Mouse (Mus musculus): ENCODE results near the gene Pgm2l1. TPM values are rescaled to one million over a fixed set of nuclear protein-coding genes. Genes with fewer than 3 reads are reported as not detected.

Pgm2l1 gene
- polyA plus RNA-seq, 1 experiment from 2014 or later: 1.5 TPM

DNA sequence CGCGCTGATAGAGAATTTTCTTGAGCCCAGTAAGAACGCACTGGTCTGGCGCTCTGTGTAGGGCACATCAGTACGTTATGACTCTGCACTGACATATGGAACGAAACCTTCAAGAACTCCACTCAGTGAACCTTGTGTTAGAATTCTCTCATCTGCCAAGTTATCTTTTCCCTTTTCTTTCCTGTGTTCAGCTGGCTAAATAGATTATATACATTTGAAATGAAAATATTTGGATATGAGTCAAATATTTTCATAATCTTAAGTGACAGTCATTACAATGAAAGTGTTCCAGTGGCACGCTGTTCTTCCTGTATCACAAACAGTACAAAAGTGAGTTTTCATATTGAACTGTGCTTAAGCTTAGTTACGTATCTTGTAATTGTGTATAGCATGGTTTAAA, 45.2 kb downstream of the Pgm2l1 start:
- WGBS: 84% methylated on average over 8 of the region's 8 CpGs

DNA sequence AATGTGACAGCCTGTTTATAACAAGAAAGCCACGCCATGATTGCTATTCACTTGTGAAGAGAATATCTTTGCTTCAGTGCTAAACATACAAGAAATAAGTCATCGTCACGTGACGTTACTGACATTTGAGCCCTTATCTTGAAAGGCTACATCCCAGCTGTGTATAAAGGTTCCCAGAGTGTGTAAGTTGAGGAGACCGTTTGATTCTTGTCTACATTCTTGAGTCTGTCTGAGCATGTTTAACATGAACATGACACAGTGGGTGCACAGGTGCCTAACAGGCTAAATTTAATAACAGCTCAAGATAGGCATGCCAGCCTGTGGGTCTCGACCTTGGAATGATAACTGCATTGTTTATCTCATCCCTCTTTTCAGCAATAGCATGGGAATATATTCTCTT, 47.3 kb downstream of the Pgm2l1 start:
- Histone ChIP-seq H3K9ac (ENCODE audit: low read length) (no peak overlapping the region), H3K4me3 (ENCODE audit: low read length) (no peak overlapping the region), H3K27me3 (ENCODE audit: control insufficient read depth, insufficient read depth, low read length) (no peaks in the 10 kb centered on the region), H3K9me3 (replicated peaks; ENCODE audit: control insufficient read depth, low read length) (no peaks in the 10 kb centered on the region), H3K27ac (ENCODE audit: low read length) (no peak overlapping the region), H3K4me1 (ENCODE audit: control insufficient read depth, insufficient read depth, low read length) (peaks cover 4% of the 10 kb centered on the region; the same call in 1 of the 2 replicates), H3K36me3 (ENCODE audit: control insufficient read depth, insufficient read depth) (no peaks in the 10 kb centered on the region), H3K4me2 (ENCODE audit: low read depth, low read length) (no peak overlapping the region)
- WGBS: 43% methylated on average over 6 of the region's 6 CpGs
- no peak for ATAC-seq (replicated peaks; ENCODE audit: extremely low read depth, insufficient read depth, low FRiP score)

More for the DNA sequence above, 45.2 kb downstream of the Pgm2l1 start:
- H3K4me3 ChIP-seq (ENCODE audit: low read length): no peak overlapping the region
- ATAC-seq (replicated peaks; ENCODE audit: extremely low read depth, insufficient read depth, low FRiP score): no peak
- no peak overlapping the region for H3K4me2 ChIP-seq (ENCODE audit: low read depth, low read length)
- no peak overlapping the region for H3K27ac ChIP-seq (ENCODE audit: low read length)
- no peaks in the 10 kb centered on the region for H3K36me3 ChIP-seq (ENCODE audit: control insufficient read depth, insufficient read depth)
- no peaks in the 10 kb centered on the region for H3K27me3 ChIP-seq (ENCODE audit: control insufficient read depth, insufficient read depth, low read length)
- no peak overlapping the region for H3K9ac ChIP-seq (ENCODE audit: low read length)
- H3K9me3 ChIP-seq (replicated peaks; ENCODE audit: control insufficient read depth, low read length): no peaks in the 10 kb centered on the region
- H3K4me1 ChIP-seq (ENCODE audit: control insufficient read depth, insufficient read depth, low read length): peaks cover 4% of the 10 kb centered on the region; the same call in 1 of the 2 replicates

DNA sequence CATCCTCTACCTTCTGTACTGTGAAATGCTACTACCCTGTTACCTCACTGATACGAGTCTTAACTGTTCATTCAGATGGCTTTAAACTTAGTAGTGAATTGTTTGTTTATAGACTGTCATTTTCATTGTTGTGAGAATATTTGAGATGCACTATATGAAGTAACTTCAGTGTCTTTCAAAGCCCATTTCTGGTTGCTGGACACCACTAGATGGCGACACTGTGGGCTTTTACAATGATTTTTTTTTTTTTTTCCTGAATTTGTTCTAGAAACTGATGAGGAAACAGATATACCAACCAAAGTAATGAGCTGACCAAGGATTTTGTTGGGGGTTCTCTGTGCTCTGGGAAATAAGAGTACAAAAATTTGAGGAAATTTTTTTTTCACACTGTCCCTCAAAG, 49.2 kb downstream of the Pgm2l1 start:
- no peak overlapping the region for H3K9ac ChIP-seq (ENCODE audit: low read length)
- 48% methylated on average over 2 of the region's 2 CpGs for WGBS
- H3K9me3 ChIP-seq (replicated peaks; ENCODE audit: control insufficient read depth, low read length): no peaks in the 10 kb centered on the region
- ATAC-seq (replicated peaks; ENCODE audit: extremely low read depth, insufficient read depth, low FRiP score): no peak
- H3K27me3 ChIP-seq (ENCODE audit: control insufficient read depth, insufficient read depth, low read length): no peaks in the 10 kb centered on the region
- no peak overlapping the region for H3K27ac ChIP-seq (ENCODE audit: low read length)
- no peak overlapping the region for H3K4me2 ChIP-seq (ENCODE audit: low read depth, low read length)
- peaks cover 4% of the 10 kb centered on the region; the same call in 1 of the 2 replicates for H3K4me1 ChIP-seq (ENCODE audit: control insufficient read depth, insufficient read depth, low read length)
- no peak overlapping the region for H3K4me3 ChIP-seq (ENCODE audit: low read length)
- H3K36me3 ChIP-seq (ENCODE audit: control insufficient read depth, insufficient read depth): no peaks in the 10 kb centered on the region

DNA sequence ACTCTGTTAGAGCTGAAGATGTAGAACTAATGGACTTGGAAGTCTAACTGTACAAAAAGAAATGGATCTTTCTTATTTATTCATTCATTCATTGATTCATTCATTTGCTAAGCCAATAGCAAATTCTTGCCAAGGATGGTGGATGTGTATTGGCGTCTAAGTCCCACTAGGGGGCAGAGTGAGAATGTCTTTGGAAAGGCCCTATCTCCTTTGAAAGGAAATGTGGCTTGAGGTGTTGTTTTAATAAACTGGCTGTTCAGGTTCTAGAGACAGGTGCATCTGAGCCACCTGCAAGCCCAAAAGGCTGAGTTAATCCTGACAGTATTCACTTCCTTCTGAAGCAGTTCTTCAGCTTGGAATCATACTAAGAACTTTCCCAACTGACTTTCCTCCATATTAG, 52.6 kb downstream of the Pgm2l1 start:
- Histone ChIP-seq H3K27me3 (ENCODE audit: control insufficient read depth, insufficient read depth, low read length) (peaks cover 2% of the 10 kb centered on the region; the same call in 1 of the 2 replicates), H3K4me2 (ENCODE audit: low read depth, low read length) (no peak overlapping the region), H3K27ac (ENCODE audit: low read length) (no peak overlapping the region), H3K9ac (ENCODE audit: low read length) (no peak overlapping the region), H3K36me3 (ENCODE audit: control insufficient read depth, insufficient read depth) (no peaks in the 10 kb centered on the region), H3K4me3 (ENCODE audit: low read length) (no peak overlapping the region), H3K9me3 (replicated peaks; ENCODE audit: control insufficient read depth, low read length) (no peaks in the 10 kb centered on the region), H3K4me1 (ENCODE audit: control insufficient read depth, insufficient read depth, low read length) (0 out of 2 replicates have a peak, but pooled peaks cover under 1% of the 10 kb centered on the region)
- 0% methylated on average over 1 of the region's 1 CpGs for WGBS
- no peak for ATAC-seq (replicated peaks; ENCODE audit: extremely low read depth, insufficient read depth, low FRiP score)

DNA sequence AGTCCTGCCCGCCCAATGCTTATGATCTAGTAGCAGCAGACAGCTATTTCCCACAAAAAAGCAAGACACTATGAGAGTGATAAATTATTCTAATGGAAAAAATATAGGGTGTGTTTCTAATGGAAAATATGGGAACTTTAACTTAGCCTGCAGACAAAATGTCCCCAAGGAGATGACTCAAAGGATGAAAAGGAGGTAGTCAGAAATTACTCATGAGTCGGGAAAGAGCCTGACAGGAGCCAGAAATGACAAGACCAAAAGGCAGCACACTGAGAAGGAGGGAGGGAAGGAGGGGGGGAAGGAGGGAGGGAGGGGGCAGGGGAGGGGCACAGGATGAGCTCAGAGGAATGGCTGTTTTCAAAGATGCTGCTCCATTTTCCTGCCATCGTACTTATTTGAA, 54.4 kb downstream of the Pgm2l1 start:
- WGBS: 49% methylated on average over 3 of the region's 3 CpGs
- Histone ChIP-seq H3K36me3 (ENCODE audit: control insufficient read depth, insufficient read depth) (no peaks in the 10 kb centered on the region), H3K9me3 (replicated peaks; ENCODE audit: control insufficient read depth, low read length) (no peaks in the 10 kb centered on the region), H3K4me3 (ENCODE audit: low read length) (no peak overlapping the region), H3K27me3 (ENCODE audit: control insufficient read depth, insufficient read depth, low read length) (peaks cover 2% of the 10 kb centered on the region; the same call in 1 of the 2 replicates), H3K4me2 (ENCODE audit: low read depth, low read length) (no peak overlapping the region), H3K9ac (ENCODE audit: low read length) (no peak overlapping the region), H3K27ac (ENCODE audit: low read length) (no peak overlapping the region), H3K4me1 (ENCODE audit: control insufficient read depth, insufficient read depth, low read length) (peaks cover 10% of the 10 kb centered on the region)
- ATAC-seq (replicated peaks; ENCODE audit: extremely low read depth, insufficient read depth, low FRiP score): no peak

DNA sequence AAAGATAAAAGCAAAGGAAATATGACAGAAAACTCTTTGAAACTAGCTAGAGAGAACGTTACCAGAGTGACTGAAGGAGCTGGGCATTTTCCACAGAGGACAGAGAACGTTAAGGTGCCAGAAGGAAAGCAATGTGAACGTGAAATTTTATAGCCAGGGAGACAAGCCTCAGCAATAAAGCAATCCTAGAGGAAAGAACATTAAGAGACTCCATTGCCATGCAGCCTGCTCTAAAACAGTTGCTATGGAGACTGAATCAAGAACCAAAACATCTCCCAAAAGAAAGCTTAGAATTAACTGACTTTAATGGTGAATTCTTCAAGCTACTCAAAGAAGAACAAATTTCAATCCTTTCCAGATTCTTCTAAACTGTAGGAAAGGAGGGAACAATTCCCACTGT, 56.1 kb downstream of the Pgm2l1 start:
- Histone ChIP-seq H3K4me2 (ENCODE audit: low read depth, low read length) (no peak overlapping the region), H3K4me3 (ENCODE audit: low read length) (no peak overlapping the region), H3K4me1 (ENCODE audit: control insufficient read depth, insufficient read depth, low read length) (peaks cover 18% of the 10 kb centered on the region), H3K27ac (ENCODE audit: low read length) (no peak overlapping the region), H3K36me3 (ENCODE audit: control insufficient read depth, insufficient read depth) (no peaks in the 10 kb centered on the region), H3K9ac (ENCODE audit: low read length) (no peak overlapping the region), H3K9me3 (replicated peaks; ENCODE audit: control insufficient read depth, low read length) (no peaks in the 10 kb centered on the region), H3K27me3 (ENCODE audit: control insufficient read depth, insufficient read depth, low read length) (peaks cover 2% of the 10 kb centered on the region; the same call in 1 of the 2 replicates)
- WGBS: 59% methylated on average over 3 of the region's 3 CpGs
- no peak for ATAC-seq (replicated peaks; ENCODE audit: extremely low read depth, insufficient read depth, low FRiP score)

DNA sequence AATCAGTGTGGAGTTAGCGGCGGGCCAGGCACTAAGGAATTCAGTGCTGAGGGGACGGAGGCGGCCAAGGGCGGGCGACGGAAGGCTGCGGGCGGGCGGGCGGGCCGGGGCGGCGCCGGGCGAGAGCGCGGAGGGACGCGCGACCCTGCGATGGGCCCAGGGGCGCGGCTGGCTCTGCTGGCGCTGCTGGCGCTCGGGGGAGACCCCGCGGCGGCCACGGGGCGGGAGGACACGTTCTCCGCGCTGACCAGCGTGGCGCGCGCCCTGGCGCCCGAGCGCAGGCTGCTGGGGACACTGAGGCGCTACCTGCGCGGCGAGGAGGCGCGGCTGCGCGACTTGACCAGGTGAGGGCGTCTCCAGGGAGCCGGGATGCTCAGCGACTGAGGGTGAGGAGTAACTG, 58.2 kb downstream of the Pgm2l1 start, which contains the start of gene P4ha3:
Gene P4ha3, plus strand, starts transcription at position 138 of the 400 bp plus-strand sequence.
- H3K9ac ChIP-seq (ENCODE audit: low read length): peak within 1 kb of the TSS; percentile 80
- H3K4me1 ChIP-seq (ENCODE audit: control insufficient read depth, insufficient read depth, low read length): peaks cover 27% of the 10 kb centered on the region
- peak within 1 kb of the TSS; percentile 49 for H3K27ac ChIP-seq (ENCODE audit: low read length)
- no peaks in the 10 kb centered on the region for H3K9me3 ChIP-seq (replicated peaks; ENCODE audit: control insufficient read depth, low read length)
- H3K27me3 ChIP-seq (ENCODE audit: control insufficient read depth, insufficient read depth, low read length): peaks cover 2% of the 10 kb centered on the region; the same call in 1 of the 2 replicates
- H3K36me3 ChIP-seq (ENCODE audit: control insufficient read depth, insufficient read depth): no peaks in the 10 kb centered on the region
- under 1% methylated on average over 53 of the region's 53 CpGs for WGBS
- peak within 1 kb of the TSS; percentile 75 for H3K4me2 ChIP-seq (ENCODE audit: low read depth, low read length)
- H3K4me3 ChIP-seq (ENCODE audit: low read length): peak within 1 kb of the TSS; percentile 62
- ATAC-seq (replicated peaks; ENCODE audit: extremely low read depth, insufficient read depth, low FRiP score): peak; percentile 42; the same call in 1 of the 2 replicates

DNA sequence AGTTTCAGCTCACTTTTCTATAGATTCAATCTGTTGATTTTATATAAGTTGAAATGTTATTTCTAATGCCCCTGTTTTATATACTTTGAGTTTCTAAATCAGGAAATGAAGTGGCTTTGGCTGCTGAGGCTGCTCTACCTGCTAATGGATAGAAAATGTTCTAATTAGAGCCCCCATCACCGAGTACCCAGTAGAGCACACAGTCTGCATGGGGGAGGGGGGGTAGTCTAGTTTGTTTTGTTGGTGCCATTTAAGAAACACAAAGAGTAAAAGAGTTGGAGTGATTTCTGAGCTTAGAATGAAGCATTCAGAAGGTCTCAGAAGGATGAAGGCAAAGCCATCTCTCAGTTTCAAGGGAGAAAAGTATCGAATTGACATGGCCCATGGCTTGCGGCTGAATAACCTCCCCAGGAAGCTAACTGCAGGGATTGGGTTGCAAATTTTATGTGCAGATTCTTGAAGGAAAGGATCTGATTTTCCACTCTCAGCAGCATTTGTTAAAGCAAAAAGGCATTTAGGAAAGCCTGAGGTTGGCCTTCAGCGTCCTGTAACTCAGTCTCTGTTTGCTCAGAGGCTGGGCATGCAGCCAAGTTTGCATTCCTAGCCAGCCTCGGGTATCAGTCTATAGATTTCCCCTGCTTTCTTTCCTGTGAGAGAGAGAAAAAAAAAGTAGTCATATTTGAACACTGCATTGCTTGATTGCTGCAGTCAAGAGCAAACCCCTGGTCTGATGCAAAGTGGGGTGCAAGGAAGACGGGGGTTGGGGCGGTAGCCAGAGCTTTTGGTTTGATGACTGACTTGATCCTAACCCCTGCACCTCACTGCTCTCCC, 60.8 kb downstream of the Pgm2l1 start:
- Histone ChIP-seq H3K4me3 (ENCODE audit: low read length) (peak overlapping the region; percentile 33), H3K27ac (ENCODE audit: low read length) (peak overlapping the region; percentile 92), H3K9ac (ENCODE audit: low read length) (peak overlapping the region; percentile 59; the same call in 1 of the 2 replicates), H3K4me1 (ENCODE audit: control insufficient read depth, insufficient read depth, low read length) (peaks cover 27% of the 10 kb centered on the region), H3K27me3 (ENCODE audit: control insufficient read depth, insufficient read depth, low read length) (no peaks in the 10 kb centered on the region), H3K9me3 (replicated peaks; ENCODE audit: control insufficient read depth, low read length) (no peaks in the 10 kb centered on the region), H3K4me2 (ENCODE audit: low read depth, low read length) (peak overlapping the region; percentile 61), H3K36me3 (ENCODE audit: control insufficient read depth, insufficient read depth) (peaks cover 6% of the 10 kb centered on the region; the same call in 1 of the 2 replicates)
- peak; percentile 85 for ATAC-seq (replicated peaks; ENCODE audit: extremely low read depth, insufficient read depth, low FRiP score)
- WGBS: 12% methylated on average over 7 of the region's 7 CpGs

DNA sequence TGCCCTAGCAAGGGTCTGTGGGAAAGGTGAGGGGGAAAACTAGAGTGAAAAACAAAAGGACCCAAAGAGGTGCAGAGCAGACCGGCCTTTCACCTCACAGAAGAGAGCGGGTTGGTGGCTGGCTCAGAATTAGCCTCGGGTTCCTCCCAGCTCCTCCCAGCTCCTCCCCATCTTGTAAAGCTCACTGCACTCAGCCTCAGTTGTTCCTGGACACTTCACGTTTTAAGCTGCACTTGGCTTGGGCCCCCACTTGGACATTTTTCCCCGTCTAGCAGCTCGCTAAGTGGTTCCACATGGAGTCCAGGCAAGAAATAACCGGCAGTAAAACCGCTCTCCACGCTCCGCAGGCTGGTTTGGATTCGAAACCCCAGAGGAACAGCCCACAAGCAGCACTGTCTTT, 61.4 kb downstream of the Pgm2l1 start:
- Histone ChIP-seq H3K4me2 (ENCODE audit: low read depth, low read length) (peak overlapping the region; percentile 61), H3K4me3 (ENCODE audit: low read length) (peak overlapping the region; percentile 33), H3K4me1 (ENCODE audit: control insufficient read depth, insufficient read depth, low read length) (peaks cover 27% of the 10 kb centered on the region), H3K36me3 (ENCODE audit: control insufficient read depth, insufficient read depth) (peaks cover 6% of the 10 kb centered on the region; the same call in 1 of the 2 replicates), H3K9ac (ENCODE audit: low read length) (peak overlapping the region; percentile 59), H3K9me3 (replicated peaks; ENCODE audit: control insufficient read depth, low read length) (no peaks in the 10 kb centered on the region), H3K27ac (ENCODE audit: low read length) (peak overlapping the region; percentile 92), H3K27me3 (ENCODE audit: control insufficient read depth, insufficient read depth, low read length) (no peaks in the 10 kb centered on the region)
- 27% methylated on average over 11 of the region's 11 CpGs for WGBS
- peak; percentile 54; the same call in 1 of the 2 replicates for ATAC-seq (replicated peaks; ENCODE audit: extremely low read depth, insufficient read depth, low FRiP score)
